Mouse (Mus musculus) kidney, embryonic 16.5 days (tissue): ENCODE measurements around the gene Mtmr11. TPM values are rescaled to one million over a fixed set of nuclear protein-coding genes. Genes with fewer than 3 reads are reported as not detected.
A peak's percentile ranks its signal among the peaks of the same experiment; 100 is the strongest.

Source experiments
- ATAC-seq: fragments of 200-750 bp; cut with Nextera tagmentation; 2 replicates; pipeline ENCODE4 v1.8.0; 2017; ENCODE audit warnings: moderate TSS enrichment; ENCODE audit not compliant: low FRiP score, low TSS enrichment
- H3K27ac ChIP-seq: fragments of 300-500 bp; sonication (generic); 2 replicates; pipeline ENCODE4 v1.5.1; 2014; ENCODE audit warnings: low read length
- H3K27me3 ChIP-seq: fragments of 300-500 bp; sonication (generic); 2 replicates; pipeline ENCODE4 v1.6.1; 2014; ENCODE audit warnings: low read length, control low read depth, mixed read lengths; ENCODE audit not compliant: insufficient read depth
- H3K36me3 ChIP-seq: fragments of 300-500 bp; sonication (generic); 2 replicates; pipeline ENCODE4 v1.6.1; 2014; ENCODE audit warnings: low read length, control low read depth, mixed read lengths; ENCODE audit not compliant: insufficient read depth
- H3K4me1 ChIP-seq: fragments of 300-500 bp; sonication (generic); 2 replicates; pipeline ENCODE4 v1.6.1; 2014; ENCODE audit warnings: low read length, control low read depth, mixed read lengths; ENCODE audit not compliant: insufficient read depth
- H3K4me2 ChIP-seq: fragments of 300-500 bp; sonication (generic); replicated peaks from 2 replicates; pipeline ENCODE4 v1.6.1; 2014; ENCODE audit warnings: low read depth, low read length
- H3K4me3 ChIP-seq: fragments of 300-500 bp; sonication (generic); 2 replicates; pipeline ENCODE4 v1.5.1; 2014; ENCODE audit warnings: mild to moderate bottlenecking, low read length
- H3K9ac ChIP-seq: fragments of 300-500 bp; sonication (generic); replicated peaks from 2 replicates; pipeline ENCODE4 v1.6.1; 2014; ENCODE audit warnings: low read length
- H3K9me3 ChIP-seq: fragments of 300-500 bp; sonication (generic); 2 replicates; pipeline ENCODE4 v1.6.1; 2016; ENCODE audit warnings: low read length, control low read depth
- WGBS: fragments of 180-500 bp; shearing (Covaris S2); extraction: QIAGEN DNeasy Blood & Tissue Kit; methylation state at CpG from one replicate; pipeline ENCODE4 v1.1.7; 2014; 5-methylcytosine and 5-hydroxymethylcytosine counted together
- microRNA-seq: library from miRNA; unstranded; fragments of <30 nt; microRNA quantifications from one replicate; pipeline ENCODE4, GENCODE M21; 2016
- polyA plus RNA-seq: library from polyadenylated mRNA; unstranded; fragments of >200 nt; fragmentation: Nextera tagmentation; extraction: Ambion mirVana; gene quantifications from 2 replicates; pipeline ENCODE4 v1.2.1, GENCODE M21; 2015

The Mtmr11 gene
- polyA plus RNA-seq, 1 experiment from 2014 or later, result 30.8 TPM

DNA sequence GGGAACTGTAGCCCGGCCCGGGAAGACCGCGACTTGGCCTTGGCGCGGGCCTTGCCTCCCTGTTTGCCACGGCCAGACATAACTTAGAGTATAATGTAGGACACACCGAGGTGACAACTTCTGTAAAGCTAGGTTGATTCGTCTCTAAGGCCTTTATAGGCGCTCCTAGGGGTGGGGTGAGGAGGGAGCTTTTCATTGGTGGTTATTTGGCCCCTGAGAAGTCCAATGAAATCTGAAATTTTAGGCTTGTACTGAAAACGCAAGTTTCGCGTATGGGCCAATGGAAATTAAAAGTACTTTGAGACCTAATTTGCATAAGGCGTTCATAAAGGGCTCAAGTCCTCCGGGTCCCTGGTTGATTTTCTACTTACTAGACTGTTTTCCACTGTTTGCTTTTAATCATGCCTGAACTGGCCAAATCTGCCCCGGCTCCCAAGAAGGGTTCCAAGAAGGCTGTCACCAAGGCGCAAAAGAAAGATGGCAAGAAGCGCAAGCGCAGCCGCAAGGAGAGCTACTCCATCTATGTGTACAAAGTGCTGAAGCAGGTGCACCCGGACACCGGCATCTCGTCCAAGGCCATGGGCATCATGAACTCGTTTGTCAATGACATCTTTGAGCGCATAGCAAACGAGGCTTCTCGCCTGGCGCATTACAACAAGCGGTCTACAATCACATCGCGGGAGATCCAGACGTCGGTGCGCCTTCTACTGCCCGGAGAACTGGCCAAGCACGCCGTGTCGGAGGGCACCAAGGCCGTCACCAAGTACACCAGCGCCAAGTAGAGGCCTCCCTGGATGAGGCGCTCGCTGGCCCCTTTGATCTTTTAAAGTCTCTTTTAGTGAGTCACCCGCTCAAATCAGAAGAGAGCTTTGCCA is 59.2 kb downstream of the Mtmr11 start, which contains the start of the genes Hist2h2ac and Hist2h2be:
Gene Hist2h2ac, minus strand, starts transcription at position 116 of the 875 bp plus-strand sequence.
Gene Hist2h2be, plus strand, starts transcription at position 355 of the 875 bp plus-strand sequence.
- peak within 1 kb of the TSS; percentile 89 for H3K9ac ChIP-seq
- H3K9me3 ChIP-seq, result no peaks in the 10 kb centered on the region
- WGBS, result under 1% methylated on average over 43 of the region's 43 CpGs
- H3K27ac ChIP-seq, result peak within 1 kb of the TSS; percentile 100
- no peaks in the 10 kb centered on the region for H3K36me3 ChIP-seq
- H3K4me3 ChIP-seq, result peak within 1 kb of the TSS; percentile 72
- ATAC-seq, result peak; percentile 94
- H3K4me1 ChIP-seq, result peaks cover 49% of the 10 kb centered on the region
- peak within 1 kb of the TSS; percentile 77 for H3K4me2 ChIP-seq
- H3K27me3 ChIP-seq, result no peaks in the 10 kb centered on the region

Small RNAs within 50 kb of the gene (microRNA-seq; reads per million reads assigned to microRNA genes)
- not detected for gene Gm44492

Other genes with a start within 250 kb of the Mtmr11 start
- 206 and 252 TPM in 2 replicates for gene Anp32e, start 232.8 kb upstream of the Mtmr11 start, polyA plus RNA-seq
- gene Plekho1, start 166.0 kb upstream of the Mtmr11 start, polyA plus RNA-seq, result 29.0 and 32.8 TPM in 2 replicates
- gene Vps45, start 103.5 kb upstream of the Mtmr11 start, polyA plus RNA-seq, result 34.9 and 37.0 TPM in 2 replicates
- 14.9 and 18.1 TPM in 2 replicates for gene Otud7b, start 57.5 kb upstream of the Mtmr11 start, polyA plus RNA-seq
- gene Sf3b4, start 10.3 kb downstream of the Mtmr11 start, polyA plus RNA-seq, result 186 and 199 TPM in 2 replicates
- gene Sv2a, start 19.1 kb downstream of the Mtmr11 start, polyA plus RNA-seq, result 5.1 TPM in 2 replicates
- gene Bola1, start 57.7 kb downstream of the Mtmr11 start, polyA plus RNA-seq, result 50.1 and 51.3 TPM in 2 replicates
- gene Hist2h2ab, start 57.9 kb downstream of the Mtmr11 start, polyA plus RNA-seq, result 0.87 TPM in 1 of 2 replicates, not detected in the other
- 7.0 and 7.5 TPM in 2 replicates for gene Hist2h2ac, start 58.9 kb downstream of the Mtmr11 start, polyA plus RNA-seq
- gene Hist2h2be, start 59.1 kb downstream of the Mtmr11 start, polyA plus RNA-seq, result 11.1 and 16.9 TPM in 2 replicates
- 3.1 and 3.7 TPM in 2 replicates for gene Hist2h3c2, start 77.1 kb downstream of the Mtmr11 start, polyA plus RNA-seq
- 46.3 and 49.3 TPM in 2 replicates for gene Hist2h2aa2, start 78.3 kb downstream of the Mtmr11 start, polyA plus RNA-seq
- gene Hist2h2aa1, start 83.5 kb downstream of the Mtmr11 start, polyA plus RNA-seq, result 12.9 and 14.2 TPM in 2 replicates
- 0.24 and 1.1 TPM in 2 replicates for gene Hist2h3c1, start 84.7 kb downstream of the Mtmr11 start, polyA plus RNA-seq
- 8.0 and 10.8 TPM in 2 replicates for gene Hist2h4, start 101.3 kb downstream of the Mtmr11 start, polyA plus RNA-seq
- gene Hist2h3b, start 106.7 kb downstream of the Mtmr11 start, polyA plus RNA-seq, result 35.4 and 45.1 TPM in 2 replicates
- 14.8 TPM in 2 replicates for gene Hist2h2bb, start 107.7 kb downstream of the Mtmr11 start, polyA plus RNA-seq
- gene Fcgr1, start 132.0 kb downstream of the Mtmr11 start, polyA plus RNA-seq, result 1.9 and 2.7 TPM in 2 replicates